Mouse (Mus musculus) kidney, postnatal 4 days (tissue): ENCODE results near the gene Rfk.

Experiments
- DNase-seq, 2 experiments: peaks; one replicate each; pipeline ENCODE4 v3.0.0; 2021; ENCODE audit warnings: mixed read lengths in 2 of 2

The Rfk gene

GRCm38 (mm10) chr19:17393841-17394591 lies at the start of gene Rfk:
Gene Rfk, plus strand, starts transcription at chr19:17394043.
- DNase-seq = peak; percentile 98

DNA sequence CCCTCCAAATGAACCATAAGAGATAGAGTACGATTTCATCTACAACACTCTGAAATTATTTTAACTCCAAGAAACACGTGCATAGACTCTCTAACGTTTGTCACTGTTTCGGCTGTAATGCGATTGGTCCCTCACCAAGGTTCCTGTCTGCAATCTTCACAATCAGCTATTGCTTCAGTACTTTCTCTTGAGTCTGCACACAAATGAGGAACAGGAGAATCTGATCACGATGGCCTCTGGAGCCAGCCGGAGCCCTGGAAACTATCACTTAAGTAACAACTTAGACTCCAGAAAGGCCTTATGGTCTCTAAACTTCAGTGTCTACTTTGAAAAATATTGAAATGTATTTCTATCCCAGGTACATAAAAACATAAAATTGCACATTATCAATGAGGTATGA lies 49.0 kb upstream of the Rfk start:
- no peak for DNase-seq

DNA sequence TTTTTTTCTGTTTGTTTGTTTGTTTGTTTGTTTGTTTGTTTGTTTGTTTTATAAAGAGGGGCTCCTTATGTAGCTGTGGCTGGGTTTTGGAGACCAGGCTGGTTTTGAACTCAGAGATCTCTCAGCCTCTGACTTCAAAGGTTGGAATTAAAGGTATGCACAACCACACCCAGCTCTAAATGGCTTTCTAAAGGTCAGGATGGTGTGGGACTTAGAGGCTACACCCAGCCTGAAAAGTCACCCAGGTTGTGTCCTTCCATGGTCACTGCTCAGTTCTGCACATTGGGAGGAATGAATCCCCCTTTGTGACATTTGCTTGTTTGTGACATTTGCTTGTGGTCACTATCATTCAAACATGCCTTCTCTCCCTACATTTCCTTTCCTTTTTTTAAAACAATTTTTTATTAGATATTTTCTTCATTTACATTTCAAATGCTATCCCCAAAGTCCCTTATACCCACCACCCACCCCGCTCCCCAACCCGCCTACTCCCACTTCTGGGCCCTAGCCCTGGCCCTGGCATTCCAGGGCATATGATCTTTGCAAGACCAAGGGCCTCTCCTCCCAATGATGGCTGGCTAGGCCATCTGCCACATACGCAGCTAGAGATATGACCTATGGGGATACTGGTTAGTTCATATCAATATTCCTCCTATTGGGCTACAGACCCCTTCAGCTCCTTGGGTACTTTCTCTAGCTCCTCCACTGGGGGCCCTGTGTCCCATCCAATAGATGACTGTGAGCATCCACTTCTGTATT lies 46.9 kb upstream of the Rfk start:
- no peak for DNase-seq

GRCm38 (mm10) chr19:17347852-17348251 lies 46.0 kb upstream of the Rfk start:
- DNase-seq = no peak

DNA sequence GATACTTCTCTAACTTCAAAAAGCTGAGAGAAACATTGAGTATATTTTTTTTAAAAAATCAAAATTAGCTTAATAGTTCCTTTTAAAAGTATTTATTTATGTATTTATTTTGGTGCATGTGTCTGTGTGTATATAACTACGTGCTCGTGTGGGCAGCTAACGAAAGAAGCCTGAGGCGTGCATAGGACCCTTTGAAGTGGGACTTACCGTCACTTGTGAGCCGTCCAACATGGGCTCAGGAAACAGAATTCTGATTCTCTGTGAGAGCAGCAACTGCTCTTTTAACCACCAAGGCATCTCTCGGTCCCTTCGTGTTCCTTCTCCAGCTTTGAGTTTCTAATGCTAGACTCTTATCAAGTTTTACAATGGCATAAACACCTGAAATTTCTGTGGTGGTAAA lies 40.1 kb upstream of the Rfk start:
- no peak for DNase-seq

GRCm38 (mm10) chr19:17354362-17354761 lies 39.5 kb upstream of the Rfk start:
- DNase-seq = no peak

GRCm38 (mm10) chr19:17354797-17355196 lies 39.0 kb upstream of the Rfk start:
- no peak for DNase-seq

DNA sequence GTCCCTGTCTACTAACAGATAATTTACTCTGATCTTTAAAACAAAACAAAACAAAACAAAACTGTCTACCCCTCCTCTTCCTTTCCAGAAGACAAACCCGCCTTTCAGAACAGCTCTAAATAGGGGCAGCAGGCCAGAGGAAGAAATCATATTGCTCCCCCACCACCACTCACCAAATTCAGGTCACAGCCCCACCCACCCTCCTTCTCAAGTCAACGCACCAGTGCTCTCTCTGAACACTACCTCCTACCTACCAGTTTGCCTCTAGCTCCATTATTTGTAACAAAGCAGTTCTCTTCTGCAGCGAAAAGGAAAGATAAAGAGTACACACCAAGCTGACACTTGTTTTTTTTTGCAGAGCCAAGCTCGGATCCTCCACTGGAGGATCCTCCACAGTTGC lies 38.5 kb upstream of the Rfk start:
- DNase-seq = peak in 1 of 2 experiments; percentile 5

GRCm38 (mm10) chr19:17355950-17356867 lies 37.6 kb upstream of the Rfk start:
- peak; percentile 90 to 93 for DNase-seq

DNA sequence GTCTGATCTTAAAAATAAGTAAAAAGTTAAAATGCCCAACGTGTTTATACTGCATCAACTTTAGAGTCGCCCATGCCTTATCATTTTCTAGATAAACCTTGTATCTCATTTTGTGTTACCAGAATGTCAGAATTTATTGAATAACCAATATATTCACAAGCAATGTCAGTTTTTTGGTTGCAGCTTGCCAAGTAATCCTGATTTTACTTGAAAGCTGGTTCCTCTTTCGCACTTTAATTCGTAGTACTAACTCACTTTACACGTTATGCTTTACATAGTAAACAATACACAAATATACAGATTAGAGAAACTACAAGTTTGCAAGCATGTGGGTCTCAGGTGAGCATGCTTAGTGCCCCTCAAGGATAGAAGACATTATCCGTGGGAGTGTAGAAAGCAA lies 36.9 kb upstream of the Rfk start:
- DNase-seq = no peak

GRCm38 (mm10) chr19:17357391-17357790 lies 36.5 kb upstream of the Rfk start:
- DNase-seq = peak; percentile 45 to 65

GRCm38 (mm10) chr19:17359315-17359890 lies 34.4 kb upstream of the Rfk start:
- DNase-seq = no peak

GRCm38 (mm10) chr19:17361181-17361580 lies 32.7 kb upstream of the Rfk start:
- no peak for DNase-seq

- DNase-seq = peak; percentile 60 to 64
These were observed 29.1 kb upstream of the Rfk start for GRCm38 (mm10) chr19:17364741-17365140.

- no peak for DNase-seq
These were observed 27.3 kb upstream of the Rfk start for GRCm38 (mm10) chr19:17366364-17367090.

DNA sequence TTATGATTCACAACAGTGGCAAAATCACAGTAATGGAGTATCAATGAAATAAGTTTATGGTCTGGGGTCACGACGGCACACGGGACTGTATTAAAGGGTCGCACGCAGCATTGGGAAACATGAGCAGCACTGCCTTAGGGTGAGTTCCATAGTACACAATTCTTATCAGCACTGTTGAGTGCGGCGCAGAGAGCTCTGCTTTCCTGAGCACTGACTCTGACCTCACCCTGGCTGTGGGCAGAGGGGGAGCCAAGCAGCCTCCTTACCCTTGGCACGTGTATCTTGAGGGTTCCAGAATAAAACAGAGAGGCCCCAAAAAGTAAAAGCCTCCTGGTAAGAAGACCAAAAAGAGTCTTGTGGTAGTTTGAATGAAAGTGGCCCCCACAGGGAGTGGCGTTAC lies 25.3 kb upstream of the Rfk start:
- no peak for DNase-seq

DNA sequence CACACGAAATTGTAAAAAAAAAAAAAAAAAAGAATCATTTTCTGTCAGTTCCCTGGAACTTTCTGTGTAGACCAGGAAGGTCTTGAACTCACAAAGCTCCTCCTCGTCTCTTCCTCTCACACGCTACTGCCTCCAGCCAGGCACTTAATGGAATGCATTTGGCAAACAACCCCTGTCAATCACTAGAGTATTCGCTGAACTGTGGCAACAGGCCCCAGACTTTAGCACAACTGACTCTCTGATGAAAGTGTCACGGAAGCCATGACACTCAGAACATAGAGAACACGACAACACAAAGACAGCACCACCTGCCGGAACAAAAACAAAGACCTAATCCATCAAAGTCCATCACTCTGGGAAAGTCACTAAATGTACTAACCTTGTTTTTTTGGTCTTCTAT lies 24.3 kb upstream of the Rfk start:
- no peak for DNase-seq

DNA sequence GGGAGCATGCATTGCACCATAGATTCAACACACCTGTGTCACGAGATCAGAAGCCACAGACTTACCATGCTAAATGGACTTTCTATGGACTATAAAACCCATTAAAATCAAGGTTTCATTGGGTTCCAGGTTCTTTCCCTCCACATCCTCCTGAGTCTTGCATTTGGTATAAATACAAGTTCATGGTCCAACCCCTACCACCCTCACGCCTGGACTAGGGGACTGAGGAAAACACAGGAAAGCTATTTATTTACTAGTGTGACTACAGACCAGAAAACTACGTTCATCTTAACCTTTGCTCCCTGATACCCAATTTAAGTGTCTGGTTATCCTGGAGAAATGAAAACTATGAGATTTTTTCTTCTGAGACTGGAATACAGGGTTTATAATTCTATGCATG lies 21.1 kb upstream of the Rfk start, which contains the start of gene Gcnt1:
Gene Gcnt1 (minus strand): TSS at position 144 of the 400 bp plus-strand sequence.
- DNase-seq = no peak

DNA sequence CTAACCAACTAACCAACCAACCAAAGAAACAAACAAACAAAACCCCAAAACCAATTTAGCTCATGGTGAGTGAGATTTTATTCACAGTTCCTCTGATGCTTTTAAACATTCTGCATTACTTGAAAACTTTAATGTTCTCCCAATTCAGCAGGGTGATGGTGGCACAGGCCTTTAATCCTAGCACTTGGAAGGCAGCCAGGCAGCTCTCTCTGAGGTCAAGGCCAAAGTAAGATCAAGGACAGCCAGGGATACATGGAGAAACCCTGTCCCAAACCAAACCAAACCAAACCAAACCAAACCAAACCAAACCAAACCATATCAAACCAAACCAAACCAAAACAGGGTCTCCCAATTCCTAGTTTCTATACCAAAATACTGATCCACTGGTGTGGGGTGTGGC lies 15.0 kb upstream of the Rfk start:
- no peak for DNase-seq

DNA sequence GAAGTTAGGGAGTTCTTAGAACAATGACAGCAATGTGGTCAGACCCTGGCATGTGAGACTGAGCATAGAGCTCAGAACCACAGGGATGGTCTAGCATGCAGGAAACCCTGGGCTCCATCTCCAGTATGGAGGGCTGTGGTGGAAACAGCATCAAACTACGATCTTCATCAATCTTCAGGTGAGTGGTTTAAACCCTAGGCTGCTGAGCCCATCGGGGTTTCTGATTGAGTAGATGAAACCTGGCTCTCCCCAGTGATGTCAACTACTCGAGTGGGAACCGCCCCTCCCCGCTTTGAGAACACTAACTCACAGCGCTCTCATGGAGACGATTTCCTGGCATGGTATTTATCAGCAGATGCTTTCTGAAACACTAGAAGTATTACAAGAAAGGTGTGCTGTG lies 13.3 kb upstream of the Rfk start:
- DNase-seq = no peak

- DNase-seq = no peak
These were observed 10.9 kb upstream of the Rfk start for GRCm38 (mm10) chr19:17382807-17383397.

DNA sequence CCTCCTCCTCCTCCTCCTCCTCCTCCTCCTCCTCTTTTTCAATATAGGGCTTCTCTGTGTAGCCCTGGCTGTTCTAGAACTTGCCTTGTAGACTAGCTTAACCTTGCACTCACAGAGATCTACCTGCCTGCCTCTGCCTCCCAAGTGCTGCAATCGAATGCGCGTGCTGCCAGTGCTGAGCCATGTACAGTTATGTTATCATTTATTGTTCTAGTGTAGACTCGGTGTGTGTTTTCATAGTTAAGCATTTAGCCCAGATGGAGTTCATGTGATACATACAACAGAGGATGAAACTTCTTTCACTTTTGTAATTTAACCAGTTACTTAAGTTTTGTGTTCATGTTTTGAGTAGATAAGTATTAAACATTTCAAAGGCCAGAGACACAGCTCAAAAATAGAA lies 8.8 kb upstream of the Rfk start:
- DNase-seq = no peak
